Mouse (Mus musculus) layer of hippocampus, adult 2 months (tissue): ENCODE measurements around the gene Src. TPM values are rescaled to one million over a fixed set of nuclear protein-coding genes. Genes with fewer than 3 reads are reported as not detected.

Experiments used
- DNase-seq, 2 experiments: peaks; one replicate each; pipeline ENCODE4 v3.0.0; 2022; ENCODE audit warnings: low spot score in 2 of 2
- H3K27ac ChIP-seq: fragments of 200-600 bp; 2 replicates; pipeline ENCODE4 v1.8.1; 2022
- H3K4me3 ChIP-seq: fragments of 200-600 bp; 2 replicates; pipeline ENCODE4 v1.8.1; 2022; ENCODE audit warnings: mild to moderate bottlenecking
- CTCF ChIP-seq: fragments of 200-600 bp; conservative IDR thresholded peaks from 2 replicates; pipeline ENCODE4 v1.8.1; 2022; ENCODE audit warnings: antibody characterized with exemption, mild to moderate bottlenecking, moderate library complexity
- total RNA-seq, 2 experiments: library from RNA; stranded (reverse); gene quantifications; 2 replicates each; pipeline ENCODE4 v1.2.3; 2021

Src gene
- total RNA-seq, 2 experiments from 2014 or later = 150 to 156 TPM

DNA sequence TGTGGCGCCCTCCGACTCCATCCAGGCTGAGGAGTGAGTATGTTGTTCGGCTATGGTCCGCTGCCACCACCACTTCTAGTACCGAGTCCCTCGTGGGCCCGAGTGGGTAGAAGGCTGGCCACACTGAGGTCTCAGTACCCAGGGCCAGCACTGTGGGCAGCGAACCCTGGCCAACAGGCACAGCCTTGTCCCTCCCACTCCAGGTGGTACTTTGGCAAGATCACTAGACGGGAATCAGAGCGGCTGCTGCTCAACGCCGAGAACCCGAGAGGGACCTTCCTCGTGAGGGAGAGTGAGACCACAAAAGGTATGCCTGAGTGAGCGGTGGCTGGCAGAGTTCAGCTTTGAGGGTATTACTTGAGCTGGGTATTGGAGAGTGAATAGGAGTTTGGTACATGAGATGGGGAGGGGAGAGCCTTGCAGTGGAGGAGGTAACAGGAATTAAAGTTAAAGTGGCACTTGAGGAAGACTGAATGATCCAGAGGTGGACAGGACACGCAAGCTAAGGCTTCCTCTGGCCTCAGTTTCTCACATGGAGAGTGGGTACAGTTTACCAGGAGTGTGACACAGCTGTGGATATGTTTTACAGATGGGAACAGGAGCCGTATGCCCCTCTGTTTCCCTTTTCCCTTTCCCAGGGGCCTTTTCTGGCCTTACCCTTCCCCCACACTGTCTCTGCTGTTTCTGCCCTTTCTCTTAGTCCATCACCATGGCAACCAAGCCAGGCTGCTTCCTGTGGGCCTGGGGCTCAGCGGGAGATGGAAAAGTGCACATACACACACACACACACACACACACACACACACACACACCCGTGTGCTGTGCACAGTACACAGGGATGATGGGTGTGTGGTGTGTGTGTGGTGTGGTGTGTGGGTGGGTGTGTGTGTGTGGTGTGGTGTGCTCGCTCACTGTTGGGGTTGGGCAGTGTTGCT, 44.8 kb downstream of the Src start:
- no peak for DNase-seq
- H3K4me3 ChIP-seq = no peak overlapping the region
- no peak for TF ChIP-seq CTCF

GRCm38 (mm10) chr2:157463887-157464745, 45.9 kb downstream of the Src start:
- TF ChIP-seq CTCF = 0 out of 2 replicates have a peak, but pooled peaks have one; percentile 14
- H3K4me3 ChIP-seq = no peak overlapping the region

More for the DNA sequence above, 44.8 kb downstream of the Src start:
- peak overlapping the region; percentile 78 for H3K27ac ChIP-seq

DNA sequence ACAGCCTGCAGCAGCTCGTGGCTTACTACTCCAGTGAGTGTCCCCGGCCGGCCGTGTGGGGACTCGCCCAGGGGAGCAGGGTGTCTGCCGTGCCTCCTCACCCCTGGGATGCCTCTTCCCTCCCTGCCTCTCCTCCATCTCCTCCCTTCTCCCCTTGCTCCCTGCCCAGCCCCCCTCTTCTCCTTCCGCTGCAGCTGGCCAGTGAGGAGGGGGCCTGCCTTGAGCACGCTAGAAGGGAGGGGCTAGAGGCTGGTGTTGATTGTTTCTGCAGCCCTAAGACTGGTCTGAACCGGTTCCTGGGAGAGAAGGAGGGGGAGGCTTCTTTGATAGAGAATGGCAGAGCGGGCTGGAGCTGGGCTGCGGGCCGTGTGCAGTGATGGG, 46.5 kb downstream of the Src start:
- Histone ChIP-seq H3K4me3 (no peak overlapping the region), H3K27ac (peak overlapping the region; percentile 78)
- DNase-seq = peak in 1 of 2 experiments; percentile 55
- TF ChIP-seq CTCF = no peak

More at GRCm38 (mm10) chr2:157463887-157464745, 45.9 kb downstream of the Src start:
- DNase-seq = no peak
- H3K27ac ChIP-seq = peak overlapping the region; percentile 78

- TF ChIP-seq CTCF = no peak
- no peak for DNase-seq
- Histone ChIP-seq H3K27ac (no peak overlapping the region), H3K4me3 (no peak overlapping the region)
Measured at GRCm38 (mm10) chr2:157466836-157467235, 48.6 kb downstream of the Src start.

GRCm38 (mm10) chr2:157468130-157468796, 50.0 kb downstream of the Src start:
- Histone ChIP-seq H3K27ac (no peak overlapping the region), H3K4me3 (no peak overlapping the region)
- no peak for DNase-seq
- peak; percentile 84 for TF ChIP-seq CTCF

DNA sequence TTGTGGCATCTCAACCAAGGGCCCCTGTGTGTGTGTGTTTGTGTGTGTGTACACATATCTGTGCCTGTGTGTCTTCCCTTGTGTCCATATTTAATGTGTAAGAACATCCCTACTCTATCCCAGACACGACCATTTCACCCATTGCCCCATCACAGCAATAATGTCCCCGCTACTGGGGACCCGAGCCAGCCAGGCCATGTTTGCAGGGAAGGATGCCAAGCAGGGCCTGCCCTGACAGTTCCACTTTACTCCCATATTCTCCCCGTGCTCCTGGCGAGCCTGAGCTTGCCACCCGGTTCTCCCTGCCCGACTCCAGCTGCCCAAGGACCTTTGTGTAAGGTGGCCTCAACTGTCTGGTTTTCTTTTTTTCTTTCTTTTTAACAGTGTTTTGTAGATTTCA, 53.0 kb downstream of the Src start:
- no peak for DNase-seq
- no peak overlapping the region for H3K4me3 ChIP-seq
- peak overlapping the region; percentile 43; the same call in 1 of the 2 replicates for H3K27ac ChIP-seq
- no peak for TF ChIP-seq CTCF

GRCm38 (mm10) chr2:157471737-157472136, 53.5 kb downstream of the Src start:
- H3K4me3 ChIP-seq = no peak overlapping the region
- peak overlapping the region; percentile 43; the same call in 1 of the 2 replicates for H3K27ac ChIP-seq
- no peak for TF ChIP-seq CTCF
- no peak for DNase-seq

DNA sequence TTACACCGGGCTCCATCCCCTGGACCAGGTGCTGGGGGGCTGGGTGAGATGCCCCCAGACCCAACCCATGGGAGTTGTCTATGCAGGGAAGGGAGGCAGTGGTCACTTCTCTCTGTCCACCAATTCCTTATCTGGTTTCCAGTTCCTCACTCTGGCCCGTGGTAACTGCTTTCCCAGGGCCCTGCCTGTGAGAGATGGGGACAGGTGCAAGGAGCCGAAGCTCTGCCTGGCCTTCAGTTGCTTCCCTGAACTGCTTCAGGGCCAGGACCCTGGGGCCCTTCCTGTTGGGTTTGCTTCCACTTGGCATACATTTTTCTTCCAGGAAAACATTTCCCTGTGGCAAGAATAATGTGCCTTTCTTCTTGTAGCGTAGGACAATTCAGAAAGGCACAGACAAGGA, 54.2 kb downstream of the Src start:
- no peak for TF ChIP-seq CTCF
- Histone ChIP-seq H3K4me3 (no peak overlapping the region), H3K27ac (peak overlapping the region; percentile 48; the same call in 1 of the 2 replicates)
- no peak for DNase-seq

- no peak overlapping the region for H3K4me3 ChIP-seq
- DNase-seq = no peak
- H3K27ac ChIP-seq = no peak overlapping the region
- no peak for TF ChIP-seq CTCF
Measured at GRCm38 (mm10) chr2:157474269-157474729, 56.1 kb downstream of the Src start.

DNA sequence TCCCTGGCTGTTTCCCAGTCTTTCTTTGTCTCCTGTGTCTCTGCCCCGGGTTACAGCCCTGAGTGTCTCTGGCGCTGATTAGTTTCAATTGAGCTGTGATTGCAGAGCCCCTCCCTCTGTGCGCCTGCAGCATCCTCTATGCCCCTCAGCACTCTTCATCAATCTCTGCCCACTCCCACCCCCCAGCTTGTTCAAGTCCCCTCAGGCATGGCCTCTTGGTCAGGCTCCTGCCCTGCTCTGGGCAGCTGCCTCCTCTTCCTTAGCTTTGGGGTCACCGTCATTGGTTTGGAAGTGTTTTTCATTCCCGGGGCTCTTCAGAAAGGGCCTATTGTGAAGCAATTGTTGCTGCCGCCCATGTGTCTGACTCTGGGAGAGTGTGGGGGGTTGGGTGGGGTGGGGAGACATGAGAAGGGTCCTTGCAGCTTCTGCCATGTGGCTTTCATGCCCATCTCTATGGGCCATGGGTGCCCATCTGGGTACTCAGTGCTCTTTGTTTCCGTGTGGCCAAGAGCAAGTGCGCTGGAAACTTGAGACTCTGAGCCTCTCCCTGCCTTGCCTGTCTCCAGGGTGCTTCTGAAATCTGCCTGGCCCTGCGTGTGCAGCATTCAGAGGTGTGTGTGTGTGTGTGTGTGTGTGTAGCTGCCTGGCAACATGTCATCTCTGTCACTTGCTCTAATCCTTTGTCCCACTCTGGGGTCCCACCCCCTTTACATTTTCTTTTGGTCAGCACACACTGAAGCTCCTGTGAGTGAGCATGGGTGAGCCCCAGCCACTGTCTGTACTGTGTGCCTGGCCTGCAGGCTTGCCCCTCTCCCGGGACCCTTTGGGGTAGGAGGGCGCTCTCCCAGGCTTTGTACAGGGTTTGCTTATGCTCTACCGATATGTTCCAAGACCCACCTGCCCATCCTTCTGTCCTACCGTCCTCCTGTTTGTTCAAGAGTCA, 57.5 kb downstream of the Src start:
- H3K27ac ChIP-seq = no peak overlapping the region; the same call in 1 of the 2 replicates
- H3K4me3 ChIP-seq = no peak overlapping the region
- no peak for DNase-seq
- no peak for TF ChIP-seq CTCF

DNA sequence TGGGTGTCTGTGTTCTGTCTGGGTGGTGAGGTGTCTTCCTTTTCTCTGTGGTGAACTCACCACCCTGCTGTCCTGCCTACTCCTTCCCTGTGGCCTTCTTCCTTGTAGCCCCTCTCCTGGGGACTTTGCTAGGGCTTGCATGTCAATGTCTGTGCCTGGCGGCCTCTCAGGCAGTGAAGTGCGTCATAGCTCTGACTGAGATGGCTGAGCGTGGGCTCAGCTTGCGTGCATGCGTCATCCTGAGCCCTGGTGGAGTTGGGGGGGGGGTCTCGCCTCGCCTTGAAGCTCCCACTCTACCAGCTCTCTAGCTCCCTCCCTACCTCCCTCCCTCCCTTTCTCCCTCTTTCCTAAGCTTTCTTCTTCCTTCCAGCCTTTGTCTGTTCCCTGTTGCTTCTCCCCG, 60.4 kb downstream of the Src start:
- TF ChIP-seq CTCF = no peak
- H3K4me3 ChIP-seq = no peak overlapping the region
- DNase-seq = no peak
- peak overlapping the region; percentile 46; the same call in 1 of the 2 replicates for H3K27ac ChIP-seq
